Mouse (Mus musculus): ENCODE results near the gene Ppm1e.

- TF ChIP-seq CTCF (conservative IDR thresholded peaks at IDR 0.05; ENCODE audit: insufficient read depth, insufficient read length, low read depth, low read length) (no peak), POLR2A (IDR thresholded peaks at IDR 0.05; ENCODE audit: low read depth, low read length) (no peak)
These were observed 92.6 kb downstream of the Ppm1e start for GRCm38 (mm10) chr11:87266246-87266645.
